7 mouse cellular contexts compared by ENCODE assay signal in genomic region chr7:19358634-19359033, GRCm38 (mm10). TPM values are rescaled to one million over a fixed set of nuclear protein-coding genes. Genes with fewer than 3 reads are reported as not detected.
DNase-seq lines count a peak whose midpoint lies in the region; ATAC-seq and TF ChIP-seq lines count a peak whose summit lies in the region.

No protein-coding gene starts in this region.

- DNase-seq in lung, postnatal 14 days = no peak
- no peak for DNase-seq in embryonic facial prominence, embryonic 14.5 days (ENCODE audit: low spot score)
- DNase-seq in limb, embryonic 10.5 days (ENCODE audit: low spot score) = no peak
- no peak for DNase-seq in cerebellum, adult 9-11 months
- no peak for DNase-seq in cerebellum, adult 18-20 months

- peak overlapping the region; percentile 71 for H3K9ac ChIP-seq in lung, embryonic 16.5 days (ENCODE audit: low read length)
- H3K9ac ChIP-seq in embryonic facial prominence, embryonic 14.5 days (ENCODE audit: low read depth, low read length) = peak overlapping the region; percentile 75

- WGBS in lung, embryonic 16.5 days = 9% methylated on average over 13 of the region's 13 CpGs
- WGBS in embryonic facial prominence, embryonic 14.5 days = 18% methylated on average over 13 of the region's 13 CpGs
- 23% methylated on average over 13 of the region's 13 CpGs for WGBS in limb, embryonic 10.5 days
- 4% methylated on average over 13 of the region's 13 CpGs for WGBS in small intestine, adult 2 months

- no peak overlapping the region for H3K27ac ChIP-seq in lung, embryonic 16.5 days (ENCODE audit: low read length)
- no peak overlapping the region for H3K27ac ChIP-seq in embryonic facial prominence, embryonic 14.5 days (replicated peaks; ENCODE audit: low read depth, low read length)
- H3K27ac ChIP-seq in limb, embryonic 10.5 days = peak overlapping the region; percentile 90
- no peak overlapping the region for H3K27ac ChIP-seq in small intestine, adult 2 months (ENCODE audit: insufficient read depth, low read depth, low read length)

- peak overlapping the region; percentile 94 for H3K4me2 ChIP-seq in lung, embryonic 16.5 days (ENCODE audit: low read depth, low read length)
- peak overlapping the region; percentile 91 for H3K4me2 ChIP-seq in embryonic facial prominence, embryonic 14.5 days (ENCODE audit: low read depth, low read length)

- no peak for TF ChIP-seq CTCF in small intestine, adult 2 months (IDR thresholded peaks at IDR 0.05; ENCODE audit: extremely low read depth, insufficient read length, insufficient replicate concordance, low read depth, low read length)

- H3K9me3 ChIP-seq in lung, embryonic 16.5 days (ENCODE audit: control insufficient read depth, low read length) = no peaks in the 10 kb centered on the region
- H3K9me3 ChIP-seq in embryonic facial prominence, embryonic 14.5 days (ENCODE audit: control insufficient read depth, low read length) = no peaks in the 10 kb centered on the region
- no peaks in the 10 kb centered on the region for H3K9me3 ChIP-seq in limb, embryonic 10.5 days (replicated peaks)

- ATAC-seq in lung, embryonic 16.5 days (ENCODE audit: low read depth) = no peak
- no peak for ATAC-seq in embryonic facial prominence, embryonic 14.5 days (ENCODE audit: low read depth)

- no peak for TF ChIP-seq POLR2A in small intestine, adult 2 months (IDR thresholded peaks at IDR 0.05; ENCODE audit: low read depth, low read length)

- H3K4me1 ChIP-seq in lung, embryonic 16.5 days (replicated peaks; ENCODE audit: control insufficient read depth, insufficient read depth, low read length) = peaks cover 9% of the 10 kb centered on the region
- H3K4me1 ChIP-seq in embryonic facial prominence, embryonic 14.5 days (ENCODE audit: control insufficient read depth, insufficient read depth, low read length) = peaks cover 8% of the 10 kb centered on the region; the same call in 1 of the 2 replicates
- H3K4me1 ChIP-seq in limb, embryonic 10.5 days = peaks cover 37% of the 10 kb centered on the region
- H3K4me1 ChIP-seq in small intestine, adult 2 months (ENCODE audit: control insufficient read depth, insufficient read depth, insufficient read length, low read length) = peaks cover 2% of the 10 kb centered on the region

- no peaks in the 10 kb centered on the region for H3K27me3 ChIP-seq in lung, embryonic 16.5 days (ENCODE audit: control insufficient read depth, insufficient read depth, low read depth, low read length)
- no peaks in the 10 kb centered on the region for H3K27me3 ChIP-seq in embryonic facial prominence, embryonic 14.5 days (replicated peaks; ENCODE audit: control insufficient read depth, insufficient read depth, low read length)
- peaks cover 17% of the 10 kb centered on the region for H3K27me3 ChIP-seq in limb, embryonic 10.5 days (ENCODE audit: low read depth, poor library complexity, severe bottlenecking)
- H3K27me3 ChIP-seq in small intestine, adult 2 months (ENCODE audit: control insufficient read depth, insufficient read depth, low read length) = no peaks in the 10 kb centered on the region

- H3K36me3 ChIP-seq in lung, embryonic 16.5 days (ENCODE audit: control insufficient read depth, insufficient read depth, low read length) = 0 out of 2 replicates have a peak, but pooled peaks cover 3% of the 10 kb centered on the region
- peaks cover 28% of the 10 kb centered on the region for H3K36me3 ChIP-seq in embryonic facial prominence, embryonic 14.5 days (ENCODE audit: control insufficient read depth, insufficient read depth, low read length)
- H3K36me3 ChIP-seq in limb, embryonic 10.5 days = peaks cover 45% of the 10 kb centered on the region
- H3K36me3 ChIP-seq in small intestine, adult 2 months (ENCODE audit: control insufficient read depth, insufficient read depth, low read length) = 0 out of 2 replicates have a peak, but pooled peaks cover 4% of the 10 kb centered on the region

- H3K4me3 ChIP-seq in lung, embryonic 16.5 days (ENCODE audit: low read length) = peak overlapping the region; percentile 73
- peak overlapping the region; percentile 72 for H3K4me3 ChIP-seq in embryonic facial prominence, embryonic 14.5 days (ENCODE audit: low read depth, low read length)
- peak overlapping the region; percentile 87 for H3K4me3 ChIP-seq in limb, embryonic 10.5 days
- peak overlapping the region; percentile 38; the same call in 1 of the 2 replicates for H3K4me3 ChIP-seq in small intestine, adult 2 months (ENCODE audit: low read depth, low read length)

RNA-seq across cellular contexts. Expression of gene Cd3eap, which starts 0.6 kb away (rescaled TPM):
- polyA plus RNA-seq in lung, embryonic 16.5 days (2015; fragmentation: Nextera tagmentation; extraction: Ambion mirVana) = 17.2 and 17.3 TPM in 2 replicates
- polyA plus RNA-seq in embryonic facial prominence, embryonic 14.5 days (2014; fragmentation: Nextera tagmentation; extraction: Ambion mirVana) = 18.8 and 21.6 TPM in 2 replicates
- 28.3 and 31.4 TPM in 2 replicates for polyA plus RNA-seq in limb, embryonic 10.5 days (2016; fragmentation: Nextera tagmentation; extraction: Ambion mirVana)
- polyA plus RNA-seq in small intestine, adult 2 months (2012; rRNA removed) = 2.0 and 2.5 TPM in 2 replicates

RNA-seq across cellular contexts. Expression of gene Ppp1r13l, which starts 0.9 kb away (rescaled TPM):
- 4.9 TPM in 2 replicates for polyA plus RNA-seq in lung, embryonic 16.5 days (2015; fragmentation: Nextera tagmentation; extraction: Ambion mirVana)
- polyA plus RNA-seq in embryonic facial prominence, embryonic 14.5 days (2014; fragmentation: Nextera tagmentation; extraction: Ambion mirVana) = 11.2 and 11.6 TPM in 2 replicates
- polyA plus RNA-seq in limb, embryonic 10.5 days (2016; fragmentation: Nextera tagmentation; extraction: Ambion mirVana) = 6.5 and 7.0 TPM in 2 replicates
- polyA plus RNA-seq in small intestine, adult 2 months (2012; rRNA removed) = 6.2 and 10.4 TPM in 2 replicates

RNA-seq across cellular contexts. Expression of gene Ercc1, which starts 14.1 kb away (rescaled TPM):
- polyA plus RNA-seq in lung, embryonic 16.5 days (2015; fragmentation: Nextera tagmentation; extraction: Ambion mirVana) = 79.9 and 82.5 TPM in 2 replicates
- 64.0 and 75.1 TPM in 2 replicates for polyA plus RNA-seq in embryonic facial prominence, embryonic 14.5 days (2014; fragmentation: Nextera tagmentation; extraction: Ambion mirVana)
- 97.8 and 101 TPM in 2 replicates for polyA plus RNA-seq in limb, embryonic 10.5 days (2016; fragmentation: Nextera tagmentation; extraction: Ambion mirVana)
- polyA plus RNA-seq in small intestine, adult 2 months (2012; rRNA removed) = 9.3 and 17.5 TPM in 2 replicates

RNA-seq across cellular contexts. Expression of gene Ercc2, which starts 23.2 kb away (rescaled TPM):
- polyA plus RNA-seq in lung, embryonic 16.5 days (2015; fragmentation: Nextera tagmentation; extraction: Ambion mirVana) = 15.9 and 17.4 TPM in 2 replicates
- 10.9 and 14.7 TPM in 2 replicates for polyA plus RNA-seq in embryonic facial prominence, embryonic 14.5 days (2014; fragmentation: Nextera tagmentation; extraction: Ambion mirVana)
- polyA plus RNA-seq in limb, embryonic 10.5 days (2016; fragmentation: Nextera tagmentation; extraction: Ambion mirVana) = 25.6 and 26.6 TPM in 2 replicates
- 21.0 and 31.2 TPM in 2 replicates for polyA plus RNA-seq in small intestine, adult 2 months (2012; rRNA removed)

RNA-seq across cellular contexts. Expression of gene Klc3, which starts 45.3 kb away (rescaled TPM):
- polyA plus RNA-seq in lung, embryonic 16.5 days (2015; fragmentation: Nextera tagmentation; extraction: Ambion mirVana) = 17.5 and 19.7 TPM in 2 replicates
- 10.2 and 15.3 TPM in 2 replicates for polyA plus RNA-seq in embryonic facial prominence, embryonic 14.5 days (2014; fragmentation: Nextera tagmentation; extraction: Ambion mirVana)
- polyA plus RNA-seq in limb, embryonic 10.5 days (2016; fragmentation: Nextera tagmentation; extraction: Ambion mirVana) = 3.3 and 4.4 TPM in 2 replicates
- polyA plus RNA-seq in small intestine, adult 2 months (2012; rRNA removed) = 2.6 and 3.5 TPM in 2 replicates
